Mouse (Mus musculus) midbrain, postnatal 0 days (tissue): ENCODE measurements at regions not wholly inside any gene's neighbourhood (a gene's known extent, or its start where the extent isn't known, plus 50 kb on each side); places are given as distances from the start of the nearest gene placed in this dataset.

Experiments used
- ATAC-seq: fragments of 200-750 bp; cut with Nextera tagmentation; 2 replicates; pipeline ENCODE4 v1.8.0; 2017; ENCODE audit warnings: moderate number of reproducible peaks, mild to moderate bottlenecking, moderate TSS enrichment, moderate library complexity; ENCODE audit not compliant: low FRiP score
- DNase-seq: peaks from one replicate; pipeline ENCODE4 v3.0.0-alpha.2; 2015; ENCODE audit warnings: low spot score
- H3K27ac ChIP-seq: fragments of 300-500 bp; sonication (generic); 2 replicates; pipeline ENCODE4 v1.5.1; 2014; ENCODE audit warnings: low read depth, mild to moderate bottlenecking, low read length, mixed read lengths
- H3K27me3 ChIP-seq: fragments of 300-500 bp; sonication (generic); 2 replicates; pipeline ENCODE4 v1.6.1; 2014; ENCODE audit warnings: low read length, control low read depth, mixed read lengths; ENCODE audit not compliant: insufficient read depth
- H3K36me3 ChIP-seq: fragments of 300-500 bp; sonication (generic); 2 replicates; pipeline ENCODE4 v1.6.1; 2014; ENCODE audit warnings: low read length, control low read depth, mixed read lengths; ENCODE audit not compliant: insufficient read depth
- H3K4me1 ChIP-seq: fragments of 300-500 bp; sonication (generic); 2 replicates; pipeline ENCODE4 v1.6.1; 2014; ENCODE audit warnings: mild to moderate bottlenecking, control low read depth, antibody characterized with exemption, low read length, mixed read lengths; ENCODE audit not compliant: insufficient read depth
- H3K4me2 ChIP-seq: fragments of 300-500 bp; sonication (generic); 2 replicates; pipeline ENCODE4 v1.6.1; 2014; ENCODE audit warnings: low read depth, mild to moderate bottlenecking, low read length, mixed read lengths; ENCODE audit not compliant: poor library complexity, severe bottlenecking
- H3K4me3 ChIP-seq: fragments of 300-500 bp; sonication (generic); 2 replicates; pipeline ENCODE4 v1.5.1; 2014; ENCODE audit warnings: low read depth, mild to moderate bottlenecking, low read length, moderate library complexity
- H3K9ac ChIP-seq: fragments of 300-500 bp; sonication (generic); replicated peaks from 2 replicates; pipeline ENCODE4 v1.6.1; 2014; ENCODE audit warnings: mild to moderate bottlenecking, low read length, moderate library complexity, mixed read lengths; ENCODE audit not compliant: poor library complexity, severe bottlenecking
- H3K9me3 ChIP-seq: fragments of 300-500 bp; sonication (generic); 2 replicates; pipeline ENCODE4 v1.6.1; 2016; ENCODE audit warnings: low read length, control low read depth
- CTCF ChIP-seq: IDR thresholded peaks from 2 replicates; pipeline ENCODE4 v1.5.1; 2016; ENCODE audit warnings: antibody characterized with exemption, mild to moderate bottlenecking
- WGBS: fragments of 180-500 bp; shearing (Covaris S2); extraction: QIAGEN DNeasy Blood & Tissue Kit; methylation state at CpG from one replicate; pipeline ENCODE4 v1.1.7; 2014; 5-methylcytosine and 5-hydroxymethylcytosine counted together

- Histone ChIP-seq H3K27ac (no peak overlapping the region), H3K27me3 (no peaks in the 10 kb centered on the region), H3K4me3 (no peak overlapping the region), H3K36me3 (no peaks in the 10 kb centered on the region), H3K9me3 (no peaks in the 10 kb centered on the region), H3K4me2 (no peak overlapping the region), H3K4me1 (no peaks in the 10 kb centered on the region), H3K9ac (no peak overlapping the region)
- no peak for ATAC-seq
- no peak for TF ChIP-seq CTCF
- peak; percentile 24 for DNase-seq
- 19% methylated on average over 10 of the region's 10 CpGs for WGBS
Measured at GRCm38 (mm10) chr7:136130666-136131239, 414.6 kb upstream of the Mki67 start.

- Histone ChIP-seq H3K9me3 (no peaks in the 10 kb centered on the region), H3K9ac (no peak overlapping the region), H3K4me2 (no peak overlapping the region), H3K4me3 (no peak overlapping the region), H3K27ac (no peak overlapping the region), H3K4me1 (no peaks in the 10 kb centered on the region), H3K36me3 (no peaks in the 10 kb centered on the region), H3K27me3 (no peaks in the 10 kb centered on the region)
- WGBS, result 61% methylated on average over 2 of the region's 2 CpGs
- DNase-seq (no peak), ATAC-seq (no peak)
- TF ChIP-seq CTCF, result no peak
Measured at GRCm38 (mm10) chr7:136132976-136133375, 416.8 kb upstream of the Mki67 start.

- no peak overlapping the region for H3K27ac ChIP-seq
- no peaks in the 10 kb centered on the region for H3K36me3 ChIP-seq
- H3K4me2 ChIP-seq, result no peak overlapping the region
- H3K4me1 ChIP-seq, result no peaks in the 10 kb centered on the region
- 15% methylated on average over 1 of the region's 1 CpGs for WGBS
- no peak overlapping the region for H3K9ac ChIP-seq
- no peaks in the 10 kb centered on the region for H3K27me3 ChIP-seq
- ATAC-seq, result no peak
- no peak for TF ChIP-seq CTCF
- H3K9me3 ChIP-seq, result no peaks in the 10 kb centered on the region
- H3K4me3 ChIP-seq, result no peak overlapping the region
- no peak for DNase-seq
Measured at GRCm38 (mm10) chr7:136136666-136137065, 420.5 kb upstream of the Mki67 start.

- no peak for ATAC-seq
- no peak overlapping the region for H3K4me2 ChIP-seq
- H3K36me3 ChIP-seq, result no peaks in the 10 kb centered on the region
- H3K4me3 ChIP-seq, result no peak overlapping the region
- 94% methylated on average over 2 of the region's 2 CpGs for WGBS
- H3K4me1 ChIP-seq, result no peaks in the 10 kb centered on the region
- no peak overlapping the region for H3K9ac ChIP-seq
- no peak for TF ChIP-seq CTCF
- no peak overlapping the region for H3K27ac ChIP-seq
- H3K9me3 ChIP-seq, result no peaks in the 10 kb centered on the region
- DNase-seq, result no peak
- H3K27me3 ChIP-seq, result no peaks in the 10 kb centered on the region
Measured at GRCm38 (mm10) chr7:136137341-136137740, 421.2 kb upstream of the Mki67 start.

- DNase-seq, result no peak
Measured at GRCm38 (mm10) chr7:136137831-136138602, 421.9 kb upstream of the Mki67 start.

GRCm38 (mm10) chr7:136142832-136143231 lies 426.7 kb upstream of the Mki67 start:
- ATAC-seq (no peak), DNase-seq (no peak)
- Histone ChIP-seq H3K4me3 (no peak overlapping the region), H3K4me2 (no peak overlapping the region), H3K27me3 (no peaks in the 10 kb centered on the region), H3K9ac (no peak overlapping the region), H3K9me3 (no peaks in the 10 kb centered on the region), H3K36me3 (no peaks in the 10 kb centered on the region), H3K4me1 (no peaks in the 10 kb centered on the region), H3K27ac (no peak overlapping the region)
- TF ChIP-seq CTCF, result peak; percentile 33; the same call in 1 of the 2 replicates

More at GRCm38 (mm10) chr7:136137831-136138602, 421.9 kb upstream of the Mki67 start:
- no peak overlapping the region for H3K4me3 ChIP-seq
- TF ChIP-seq CTCF, result no peak
- H3K9ac ChIP-seq, result no peak overlapping the region
- H3K9me3 ChIP-seq, result no peaks in the 10 kb centered on the region
- no peaks in the 10 kb centered on the region for H3K36me3 ChIP-seq
- H3K27ac ChIP-seq, result no peak overlapping the region
- H3K4me1 ChIP-seq, result no peaks in the 10 kb centered on the region
- 46% methylated on average over 15 of the region's 15 CpGs for WGBS
- H3K27me3 ChIP-seq, result no peaks in the 10 kb centered on the region
- H3K4me2 ChIP-seq, result no peak overlapping the region
- no peak for ATAC-seq
